Mouse (Mus musculus) telencephalon, adult 2 months (tissue): ENCODE measurements around the gene Wdr31.

ENCODE experiments used
- DNase-seq: peaks from one replicate; pipeline ENCODE4 v3.0.0-alpha.2; 2011; ENCODE audit warnings: low read depth, low spot score

Wdr31 gene

GRCm38 (mm10) chr4:62439793-62440192 lies 30.9 kb downstream of the Wdr31 start:
- no peak for DNase-seq

- no peak for DNase-seq
Observed at GRCm38 (mm10) chr4:62437871-62438270, 32.8 kb downstream of the Wdr31 start.

GRCm38 (mm10) chr4:62437256-62437778 lies 33.4 kb downstream of the Wdr31 start:
- DNase-seq = no peak

GRCm38 (mm10) chr4:62435081-62435480 lies 35.6 kb downstream of the Wdr31 start, which contains the start of gene Rnf183:
Gene Rnf183 (minus strand): TSS chr4:62435252.
- DNase-seq = no peak

- DNase-seq = no peak
Observed at GRCm38 (mm10) chr4:62433939-62434870, 36.5 kb downstream of the Wdr31 start.

GRCm38 (mm10) chr4:62431522-62431921 lies 39.2 kb downstream of the Wdr31 start:
- no peak for DNase-seq

GRCm38 (mm10) chr4:62430678-62431077 lies 40.0 kb downstream of the Wdr31 start:
- DNase-seq = no peak

GRCm38 (mm10) chr4:62429616-62430015 lies 41.1 kb downstream of the Wdr31 start:
- no peak for DNase-seq

- no peak for DNase-seq
Observed at GRCm38 (mm10) chr4:62427978-62428758, 42.5 kb downstream of the Wdr31 start.

GRCm38 (mm10) chr4:62425891-62426290 lies 44.8 kb downstream of the Wdr31 start:
- no peak for DNase-seq

- DNase-seq = no peak
Observed at GRCm38 (mm10) chr4:62419091-62419490, 51.6 kb downstream of the Wdr31 start.

- DNase-seq = no peak
Observed at GRCm38 (mm10) chr4:62418448-62418847, 52.2 kb downstream of the Wdr31 start.

GRCm38 (mm10) chr4:62411606-62412005 lies 59.1 kb downstream of the Wdr31 start:
- DNase-seq = no peak

- no peak for DNase-seq
Observed at GRCm38 (mm10) chr4:62410325-62410724, 60.4 kb downstream of the Wdr31 start.

- no peak for DNase-seq
Observed at GRCm38 (mm10) chr4:62409615-62410014, 61.1 kb downstream of the Wdr31 start.

- DNase-seq = peak; percentile 99
Observed at GRCm38 (mm10) chr4:62408601-62409282, 62.0 kb downstream of the Wdr31 start, which contains the start of the genes Cdc26 and Prpf4. Gene Cdc26 (minus strand): TSS chr4:62408642. Gene Prpf4 (plus strand): TSS chr4:62408797.

- DNase-seq = peak; percentile 49
Observed at GRCm38 (mm10) chr4:62407730-62408582, 62.7 kb downstream of the Wdr31 start.

- DNase-seq = no peak
Observed at GRCm38 (mm10) chr4:62406133-62406532, 64.6 kb downstream of the Wdr31 start.

- DNase-seq = no peak
Observed at GRCm38 (mm10) chr4:62398956-62399355, 71.7 kb downstream of the Wdr31 start.
